Mouse (Mus musculus) erythroid progenitor cell, adult 5-6 weeks (primary cell): ENCODE data around the gene Pigp. TPM values are rescaled to one million over a fixed set of nuclear protein-coding genes. Genes with fewer than 3 reads are reported as not detected.

Experiments used
- ATAC-seq: replicated peaks from 2 replicates; pipeline ENCODE4 v1.8.0; 2016; ENCODE audit warnings: moderate number of reproducible peaks, mild to moderate bottlenecking, moderate TSS enrichment, inconsistent platforms; ENCODE audit not compliant: poor library complexity, low FRiP score, severe bottlenecking
- total RNA-seq, 2 experiments: library from RNA; stranded (forward) in 1 of 2; stranded (reverse) in 1 of 2; fragments of 150-400 nt in 1 of 2; fragments of 186-747, 209-891 nt in 1 of 2; gene quantifications; 2 replicates each; pipeline versions ENCODE4 v1.2.3 to v1.2.4; 2015 to 2017; ENCODE audit warnings: low replicate concordance in 2 of 2

The Pigp gene
- total RNA-seq, 2 experiments from 2014 or later: 2.5 TPM; not detected in 1

- 0 out of 2 replicates have a peak, but pooled peaks have one; percentile 27 for ATAC-seq
Measured at GRCm38 (mm10) chr16:94327781-94328711, 43.6 kb downstream of the Pigp start, which contains the start of gene Ripply3. Gene Ripply3, plus strand, starts transcription at chr16:94328420.

DNA sequence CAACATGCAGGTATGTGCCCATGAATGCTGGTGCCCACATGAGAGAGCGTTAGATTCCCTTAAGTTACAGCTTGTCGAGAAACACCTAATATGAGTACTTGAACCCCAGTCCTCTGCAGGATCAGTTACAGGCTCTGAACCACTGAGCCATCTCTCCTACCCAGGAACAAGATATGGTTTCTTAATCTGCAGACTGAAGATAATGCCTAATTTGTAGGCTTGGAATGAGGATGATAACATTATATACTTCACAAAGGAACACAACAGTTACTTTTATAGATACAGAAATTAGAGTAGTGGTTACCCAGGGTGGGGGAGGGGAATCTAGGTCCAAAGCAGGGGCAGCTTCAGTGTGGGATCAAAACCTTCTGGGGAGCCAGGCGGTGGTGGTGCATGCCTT lies 45.6 kb downstream of the Pigp start:
- ATAC-seq: no peak

DNA sequence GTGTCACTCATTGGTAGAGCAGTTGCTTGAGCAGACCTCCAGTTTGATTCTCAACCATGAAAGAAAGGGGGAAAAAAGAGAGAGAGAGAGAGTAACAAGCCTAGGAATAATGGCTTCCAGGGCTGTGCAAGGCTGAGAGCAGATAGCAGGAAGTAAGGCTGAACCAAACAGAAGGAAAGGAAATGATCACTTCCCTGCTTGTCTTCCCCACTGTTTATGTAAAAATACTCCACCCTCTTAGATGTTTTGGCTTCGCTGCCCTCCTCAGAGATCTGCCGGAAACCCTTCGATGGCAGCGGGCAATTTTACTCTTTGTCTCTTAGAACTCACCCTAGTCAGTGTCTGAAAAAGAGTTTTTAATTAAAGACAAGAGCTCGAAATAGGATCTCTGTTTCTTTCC lies 48.0 kb downstream of the Pigp start:
- no peak for ATAC-seq

GRCm38 (mm10) chr16:94320223-94320622 lies 51.4 kb downstream of the Pigp start:
- no peak for ATAC-seq

DNA sequence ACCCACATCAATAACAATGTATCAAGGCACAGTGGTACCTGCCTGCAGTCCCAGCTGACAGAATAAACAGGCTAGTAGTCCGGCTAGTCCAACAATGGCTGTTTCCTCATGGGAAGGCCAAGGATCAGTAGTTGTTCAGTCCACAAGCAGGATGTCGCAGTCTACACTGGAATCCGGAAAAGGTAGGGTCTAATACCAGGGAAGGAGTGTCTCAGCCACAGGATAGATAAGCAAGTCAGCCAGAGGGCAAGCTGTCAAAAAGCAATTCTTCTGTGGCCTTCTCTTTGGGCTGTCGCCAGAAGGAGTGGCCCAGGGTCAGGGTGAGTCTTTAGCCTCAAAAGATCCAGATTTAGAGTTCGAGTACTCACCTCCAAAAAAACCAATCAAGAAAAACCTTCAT lies 53.9 kb downstream of the Pigp start:
- ATAC-seq: no peak

DNA sequence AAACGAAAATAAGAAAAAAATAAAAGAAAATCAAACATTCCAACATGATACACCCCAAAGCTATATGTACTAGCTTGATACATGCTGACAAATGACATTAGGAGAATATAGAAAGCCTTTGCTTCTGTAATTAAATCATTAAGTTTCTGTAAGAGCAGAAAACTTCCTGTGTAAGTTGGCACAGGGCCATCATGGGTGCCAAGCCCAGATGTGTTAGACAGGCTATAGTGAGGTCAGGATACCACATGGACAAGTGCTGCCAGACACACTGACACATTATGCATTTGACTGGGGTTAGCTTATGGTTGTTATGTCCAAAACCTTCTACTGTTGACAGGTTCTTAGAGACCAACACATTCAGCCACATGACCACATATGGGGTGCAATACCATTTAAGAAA lies 56.4 kb downstream of the Pigp start:
- no peak for ATAC-seq

- ATAC-seq: no peak
Measured at GRCm38 (mm10) chr16:94314626-94315025, 57.0 kb downstream of the Pigp start.

DNA sequence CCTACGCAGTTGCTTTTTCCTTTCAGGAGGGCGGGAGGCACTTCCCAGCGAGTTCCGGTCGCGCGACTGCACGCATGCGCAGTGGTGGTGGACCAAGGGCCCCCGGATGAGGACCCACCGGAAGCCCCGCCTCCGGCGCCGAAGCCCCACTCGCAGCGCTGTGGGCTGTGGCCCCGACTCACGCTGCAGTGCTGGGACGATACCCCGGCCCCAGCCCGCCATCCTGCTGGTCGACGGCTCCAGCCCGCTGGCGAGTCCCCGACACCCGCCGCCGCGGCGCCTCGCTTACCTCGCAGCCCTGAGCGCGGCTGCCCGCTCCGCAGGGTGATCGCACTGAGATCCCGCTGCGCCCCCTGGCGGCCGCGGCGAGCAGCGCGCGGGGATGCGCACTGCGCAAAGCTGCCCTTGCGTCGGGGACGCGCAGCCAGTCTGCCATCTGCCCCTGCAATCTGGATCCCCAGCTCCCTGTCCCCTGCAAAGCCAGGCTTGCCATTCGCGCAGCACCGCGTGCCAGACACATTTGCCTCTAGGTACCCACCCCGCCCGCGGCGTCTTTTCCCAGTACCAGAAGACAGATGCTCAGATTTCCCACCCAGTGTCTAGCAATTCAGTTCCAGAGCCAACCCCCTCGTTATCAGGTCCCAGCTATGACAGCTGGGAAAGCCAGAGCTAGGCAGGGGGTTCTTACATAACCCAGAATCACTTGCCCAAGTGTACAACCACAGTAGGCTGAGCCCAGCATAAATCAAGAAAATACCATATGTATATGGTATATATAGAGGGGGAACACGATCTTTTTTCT lies 58.2 kb downstream of the Pigp start, which contains the start of gene Hlcs:
TSS of gene Hlcs (minus strand) at position 343 of the 802 bp plus-strand sequence.
- ATAC-seq: peak; percentile 93

DNA sequence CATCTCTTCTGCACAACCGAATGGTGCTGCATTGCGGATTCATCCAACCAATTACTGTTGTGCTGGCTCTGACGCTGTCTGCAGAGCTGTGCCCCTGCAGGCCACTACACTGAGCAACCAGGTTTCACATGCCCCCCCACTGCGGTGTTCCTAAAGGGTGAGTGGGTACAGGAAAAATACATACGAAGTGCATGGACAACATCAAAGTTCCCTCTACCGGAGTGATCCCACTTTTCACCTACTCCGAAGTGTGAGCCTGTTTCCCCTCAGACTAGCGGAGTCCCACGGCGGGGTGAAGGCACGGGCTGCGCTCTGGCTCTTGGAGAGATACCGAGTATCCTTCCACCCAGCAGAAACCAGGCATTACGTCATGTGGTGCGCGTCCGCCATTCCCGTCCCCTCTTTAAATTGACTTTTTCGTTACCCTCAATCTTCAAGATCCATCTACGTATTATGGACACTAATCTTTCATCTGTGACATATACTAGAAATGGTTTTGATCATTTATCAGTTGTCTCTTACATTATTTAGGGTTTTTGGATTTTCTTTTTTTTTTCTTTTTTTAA lies 58.9 kb downstream of the Pigp start:
- peak; percentile 88 for ATAC-seq

DNA sequence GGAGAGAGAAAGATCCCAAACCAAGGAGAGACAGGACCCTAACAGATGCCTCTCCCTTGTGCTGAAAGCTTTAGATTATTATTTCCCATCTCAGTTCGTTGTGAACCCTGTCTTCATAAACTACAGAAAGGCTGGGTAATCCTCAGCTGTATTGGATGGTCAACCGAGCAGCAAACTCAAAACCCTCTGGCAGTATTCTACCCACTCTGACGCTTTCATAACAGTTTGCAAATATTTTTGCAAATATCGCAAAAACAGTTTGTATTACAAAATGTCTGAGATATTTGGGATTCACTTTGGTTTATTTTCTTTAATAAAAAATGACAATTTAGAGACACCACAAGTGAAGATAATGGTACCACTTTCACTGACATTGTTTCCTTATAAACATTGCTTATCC lies 59.7 kb downstream of the Pigp start:
- no peak for ATAC-seq

- no peak for ATAC-seq
Measured at GRCm38 (mm10) chr16:94311416-94311815, 60.2 kb downstream of the Pigp start.

GRCm38 (mm10) chr16:94309025-94309424 lies 62.6 kb downstream of the Pigp start:
- ATAC-seq: no peak

Other genes starting within 250 kb of the Pigp start
- gene Hlcs, start 58.3 kb downstream of the Pigp start, total RNA-seq (2015; ENCODE audit: low replicate concordance): 0.36 and 1.3 TPM in 2 replicates
- 0.64 and 5.1 TPM in 2 replicates for gene Hlcs, start 58.3 kb downstream of the Pigp start, total RNA-seq (2017; ENCODE audit: low replicate concordance)
- not detected in 2 replicates for gene Ripply3, start 43.4 kb downstream of the Pigp start, total RNA-seq (2015; ENCODE audit: low replicate concordance)
- gene Ripply3, start 43.4 kb downstream of the Pigp start, total RNA-seq (2017; ENCODE audit: low replicate concordance): not detected in 2 replicates
- gene Ttc3, start 1.2 kb downstream of the Pigp start, total RNA-seq (2015; ENCODE audit: low replicate concordance): 7.5 and 14.8 TPM in 2 replicates
- 26.6 and 40.9 TPM in 2 replicates for gene Ttc3, start 1.2 kb downstream of the Pigp start, total RNA-seq (2017; ENCODE audit: low replicate concordance)
- 14.7 and 24.9 TPM in 2 replicates for gene Vps26c, start 155.0 kb upstream of the Pigp start, total RNA-seq (2015; ENCODE audit: low replicate concordance)
- gene Vps26c, start 155.0 kb upstream of the Pigp start, total RNA-seq (2017; ENCODE audit: low replicate concordance): 7.6 and 18.9 TPM in 2 replicates
- gene Dyrk1a, start 198.2 kb upstream of the Pigp start, total RNA-seq (2015; ENCODE audit: low replicate concordance): 115 and 116 TPM in 2 replicates
- 114 and 123 TPM in 2 replicates for gene Dyrk1a, start 198.2 kb upstream of the Pigp start, total RNA-seq (2017; ENCODE audit: low replicate concordance)